Mouse (Mus musculus): Measurements from ENCODE around the gene Slc29a3.

Slc29a3 gene

GRCm38 (mm10) chr10:60752040-60753020 lies at the start of gene Slc29a3:
Slc29a3 (minus strand) TSS chr10:60752794.
- DNase-seq (ENCODE audit: low read depth), result peak; percentile 98

- DNase-seq (ENCODE audit: low read depth), result no peak
Measured at GRCm38 (mm10) chr10:60801898-60802412, 49.4 kb upstream of the Slc29a3 start.

DNA sequence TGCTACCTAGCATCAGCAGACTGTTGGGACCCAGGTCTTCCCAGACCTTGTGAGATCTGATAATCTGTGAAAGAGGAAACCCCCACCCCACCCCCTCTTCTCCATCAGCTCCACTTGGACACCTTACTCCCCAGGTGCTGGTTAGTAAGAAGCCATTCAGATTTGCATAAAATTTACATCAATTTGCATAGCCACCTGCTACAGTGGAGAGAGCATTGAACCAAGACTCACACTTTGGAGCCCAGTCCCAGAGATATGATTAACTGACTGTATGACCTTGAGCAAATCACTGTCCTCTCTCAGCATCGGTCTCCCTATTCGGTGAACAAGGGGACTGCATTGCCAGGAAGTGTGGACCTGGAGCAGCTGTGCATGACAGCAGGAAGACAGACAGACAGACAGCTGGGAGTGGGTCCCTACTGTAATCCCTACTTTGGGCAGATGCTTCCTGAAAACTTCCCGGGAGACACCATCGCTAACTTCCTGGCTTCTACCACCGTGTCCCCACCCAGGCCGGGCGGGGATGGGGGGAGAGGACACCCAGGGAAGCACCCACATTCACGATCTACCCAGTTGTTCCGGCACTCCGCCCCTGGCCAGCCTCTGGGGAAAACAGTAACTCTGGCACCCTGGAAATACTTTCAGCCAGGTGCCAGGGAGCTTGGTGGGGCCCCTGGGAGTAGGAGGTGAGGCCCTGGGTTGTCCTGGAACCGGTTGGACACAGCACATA lies 48.7 kb upstream of the Slc29a3 start:
- DNase-seq (ENCODE audit: low read depth), result no peak

DNA sequence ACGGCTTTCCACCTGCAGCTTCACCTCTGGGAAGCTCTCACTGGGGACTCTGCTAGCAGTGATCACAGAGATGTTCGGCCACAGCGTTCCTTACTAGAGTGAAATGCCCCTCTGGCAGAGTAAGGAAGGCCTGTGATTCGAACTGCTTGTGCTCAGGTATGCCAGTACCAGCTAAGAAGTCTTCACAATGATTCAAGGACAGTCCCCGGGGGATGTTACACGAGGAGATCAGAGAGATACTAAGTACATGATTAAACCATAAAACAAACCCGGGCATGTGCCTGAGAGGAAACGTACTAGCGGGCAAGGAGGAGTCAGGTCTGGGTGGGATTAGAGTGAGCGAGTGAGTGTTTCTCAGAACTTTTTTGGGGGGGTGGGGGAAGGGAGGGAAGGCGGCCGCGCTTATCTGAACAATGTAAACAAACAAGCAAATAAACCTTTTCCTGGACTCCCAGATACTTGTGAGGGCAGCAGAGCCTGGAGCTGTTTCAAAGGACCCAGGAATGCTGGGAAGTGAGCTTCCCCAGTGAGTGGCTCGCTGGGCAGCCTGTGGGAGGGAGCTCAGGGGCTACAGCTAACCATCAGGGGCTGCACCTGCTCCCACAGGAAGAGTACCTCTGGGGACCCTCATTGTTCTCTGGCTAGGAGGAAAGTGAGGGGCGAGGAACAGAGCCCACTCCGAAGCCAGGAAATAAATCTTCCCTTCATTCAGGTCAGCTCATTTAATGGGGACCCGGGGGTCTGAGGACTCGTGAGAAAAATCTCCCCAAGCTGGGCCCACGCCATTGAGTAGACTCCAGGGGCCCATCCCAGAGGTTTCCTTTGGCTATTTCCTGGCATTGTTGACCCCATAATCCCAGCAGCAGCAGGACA lies 47.9 kb upstream of the Slc29a3 start:
- DNase-seq (ENCODE audit: low read depth), result no peak

DNA sequence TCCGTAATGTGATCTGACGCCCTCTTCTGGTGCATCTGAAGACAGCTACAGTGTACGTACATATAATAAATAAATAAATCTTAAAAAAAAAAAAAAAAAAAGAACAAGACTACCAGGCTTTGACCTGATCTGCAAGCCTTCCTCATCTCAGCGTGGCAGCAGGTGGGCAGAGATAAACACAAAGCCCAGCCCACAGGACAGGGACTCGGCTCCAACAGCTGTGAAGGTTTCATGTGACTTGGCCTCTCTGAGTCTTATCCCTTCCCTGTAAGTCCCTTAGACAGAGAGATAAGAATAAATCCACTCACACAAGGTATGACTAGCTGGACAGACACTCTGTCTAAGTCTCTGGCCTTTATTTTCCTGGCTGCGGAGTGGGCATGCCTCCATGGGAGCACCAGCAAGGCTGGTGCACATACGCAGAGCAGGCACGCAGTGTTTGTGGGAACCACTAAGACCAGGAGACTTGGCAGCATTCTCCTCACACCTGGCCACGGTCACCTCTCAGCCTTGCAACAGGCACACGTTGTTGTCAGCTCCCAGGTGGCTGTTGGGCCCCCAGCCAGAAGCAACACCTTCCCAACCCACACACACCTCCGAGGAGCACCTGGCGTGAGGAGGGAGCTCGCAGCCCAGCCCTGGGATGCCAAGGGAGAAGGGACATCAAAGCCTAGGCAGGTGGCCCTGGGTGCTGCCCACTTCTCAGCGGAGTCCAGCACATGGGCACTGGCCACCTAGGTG lies 45.3 kb upstream of the Slc29a3 start:
- DNase-seq (ENCODE audit: low read depth), result no peak

DNA sequence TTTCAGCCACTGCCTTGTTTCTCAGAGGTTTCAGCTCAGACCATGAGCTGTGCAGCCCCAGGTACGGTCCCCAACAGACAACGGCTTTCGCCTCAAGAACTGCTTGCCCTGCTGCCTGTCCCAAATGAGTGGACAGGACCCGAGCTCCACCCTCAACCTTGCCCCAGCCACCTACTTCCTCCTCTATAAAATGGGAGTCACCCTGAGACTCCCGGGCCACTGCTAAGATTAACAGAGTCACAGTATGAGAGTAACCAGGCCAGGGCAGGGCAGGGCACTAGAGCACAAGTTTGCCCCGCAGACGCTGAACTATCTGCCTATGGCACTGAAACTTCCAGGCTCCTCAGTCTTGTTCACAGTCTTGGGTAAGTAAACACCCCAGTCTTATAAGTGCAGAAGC lies 43.9 kb upstream of the Slc29a3 start:
- no peak for DNase-seq (ENCODE audit: low read depth)

DNA sequence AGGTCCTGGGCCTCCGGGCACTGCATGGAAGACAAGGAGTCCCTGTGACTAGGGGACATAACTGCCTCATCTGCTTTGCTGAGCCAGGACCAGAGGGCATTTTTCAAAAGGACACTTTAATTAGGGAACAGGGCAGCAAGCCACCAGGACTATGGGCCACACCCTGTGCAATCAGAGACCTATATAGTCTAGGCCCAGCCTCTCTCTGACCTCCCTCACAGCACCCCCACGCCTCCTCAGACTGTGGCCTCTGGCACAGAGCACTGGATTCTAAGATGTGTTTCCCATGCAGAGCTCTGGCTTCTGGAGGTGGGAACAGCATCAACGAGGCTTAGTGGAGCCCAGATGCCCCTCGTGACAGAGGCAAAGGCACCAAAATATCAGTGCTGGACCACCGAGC lies 43.4 kb upstream of the Slc29a3 start:
- no peak for DNase-seq (ENCODE audit: low read depth)

GRCm38 (mm10) chr10:60794792-60795191 lies 42.2 kb upstream of the Slc29a3 start:
- no peak for DNase-seq (ENCODE audit: low read depth)

GRCm38 (mm10) chr10:60794374-60794773 lies 41.8 kb upstream of the Slc29a3 start:
- DNase-seq (ENCODE audit: low read depth), result no peak

DNA sequence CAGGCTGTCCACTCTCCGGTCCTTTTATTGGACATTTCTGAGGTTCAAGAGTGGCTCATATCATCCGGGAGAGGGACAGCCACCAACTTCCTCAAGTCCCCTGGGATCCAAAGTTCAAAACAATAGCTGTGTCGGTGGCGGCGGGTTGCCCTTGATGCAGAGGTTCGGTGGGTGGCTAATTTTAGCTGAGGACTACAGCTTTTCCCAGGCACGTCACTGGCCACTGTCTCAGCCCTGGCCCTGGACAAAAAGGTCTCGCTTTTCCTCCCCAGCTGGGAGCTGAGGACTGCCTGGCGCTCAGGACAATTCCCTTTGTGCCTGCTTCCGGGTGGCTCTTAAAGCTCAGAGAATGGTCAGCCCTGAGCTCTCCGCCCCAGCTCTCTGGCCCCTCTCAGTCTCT lies 40.2 kb upstream of the Slc29a3 start:
- no peak for DNase-seq (ENCODE audit: low read depth)

GRCm38 (mm10) chr10:60792365-60792764 lies 39.8 kb upstream of the Slc29a3 start:
- DNase-seq (ENCODE audit: low read depth), result no peak

DNA sequence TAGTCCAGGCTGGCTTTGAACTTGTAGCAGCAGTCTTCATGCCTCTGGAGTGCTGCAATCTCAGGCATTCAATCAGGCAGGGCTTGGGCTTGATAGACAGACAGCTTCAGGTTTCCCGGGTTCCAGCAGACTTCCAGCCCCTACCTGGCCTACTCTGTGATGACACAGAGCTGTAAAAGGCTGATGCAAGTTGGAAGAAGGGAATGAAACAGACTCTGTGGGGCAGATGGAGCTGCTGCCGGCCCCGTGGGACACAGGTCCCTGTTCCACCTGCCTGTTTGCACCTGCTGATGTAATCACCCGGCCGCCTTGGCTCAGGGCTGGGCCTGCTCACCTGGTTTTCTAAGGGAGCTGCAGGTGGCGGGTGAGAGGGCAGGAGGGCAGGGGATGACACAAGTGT lies 38.3 kb upstream of the Slc29a3 start:
- DNase-seq (ENCODE audit: low read depth), result no peak

GRCm38 (mm10) chr10:60787303-60788074 lies 34.9 kb upstream of the Slc29a3 start:
- no peak for DNase-seq (ENCODE audit: low read depth)

DNA sequence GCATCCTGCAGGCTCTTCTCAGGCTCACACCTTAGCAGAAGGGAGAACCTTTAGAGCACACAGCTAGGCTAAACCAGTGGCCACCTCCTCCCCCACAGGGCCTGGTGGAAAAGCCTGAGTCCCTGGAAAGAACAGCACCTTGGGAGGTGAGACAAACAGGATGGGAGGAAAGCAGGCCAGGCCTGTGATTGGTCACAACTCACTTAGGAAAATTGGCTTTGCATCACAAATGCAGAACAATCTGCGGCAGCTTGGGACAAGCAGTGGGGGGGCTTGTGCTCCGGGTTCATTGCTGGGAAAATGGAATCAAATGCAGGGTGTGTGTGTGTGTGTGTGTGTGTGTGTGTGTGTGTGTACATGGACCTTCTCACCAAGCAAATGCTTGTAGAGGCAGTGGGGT lies 31.0 kb upstream of the Slc29a3 start:
- DNase-seq (ENCODE audit: low read depth), result no peak

DNA sequence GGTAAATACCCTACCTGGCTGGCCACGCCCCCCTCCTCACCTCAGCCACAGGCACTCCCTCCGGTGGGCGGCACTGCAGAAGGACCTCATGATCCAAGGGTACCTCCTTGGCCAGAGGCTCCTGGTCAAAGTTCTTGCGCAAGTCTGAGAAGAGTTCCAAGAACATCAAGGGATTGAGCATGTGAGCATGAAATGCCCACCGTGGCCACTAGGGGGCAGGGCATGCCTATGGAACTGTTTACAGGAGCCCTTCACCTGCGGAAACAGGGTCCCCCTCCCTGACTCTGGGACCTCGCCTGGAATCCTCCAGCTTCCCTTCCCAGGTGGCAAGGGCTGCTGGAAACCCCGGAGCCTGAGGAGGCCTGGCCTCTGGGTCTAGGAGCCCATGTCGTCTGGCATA lies 27.0 kb upstream of the Slc29a3 start:
- DNase-seq (ENCODE audit: low read depth), result peak; percentile 81

GRCm38 (mm10) chr10:60778542-60778941 lies 25.9 kb upstream of the Slc29a3 start:
- DNase-seq (ENCODE audit: low read depth), result no peak

DNA sequence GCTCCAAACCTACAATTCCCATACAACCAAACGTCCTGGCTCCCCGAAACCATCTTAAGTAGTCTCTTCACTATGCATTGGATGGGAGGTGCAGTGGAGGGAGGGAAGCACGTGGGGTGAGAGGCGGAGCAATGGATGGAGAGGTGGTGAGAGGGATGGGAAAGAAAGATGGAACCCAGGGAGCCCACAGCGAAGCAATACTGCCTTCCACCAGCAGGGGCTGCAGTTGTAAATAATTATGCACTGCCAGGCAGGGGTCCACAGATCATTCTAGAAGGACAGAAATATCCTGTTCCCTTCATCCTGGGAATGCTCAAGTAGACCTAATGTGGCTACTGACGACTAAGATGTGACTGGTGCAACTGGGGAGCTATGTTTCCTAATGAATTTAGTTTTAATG lies 22.9 kb upstream of the Slc29a3 start:
- no peak for DNase-seq (ENCODE audit: low read depth)

DNA sequence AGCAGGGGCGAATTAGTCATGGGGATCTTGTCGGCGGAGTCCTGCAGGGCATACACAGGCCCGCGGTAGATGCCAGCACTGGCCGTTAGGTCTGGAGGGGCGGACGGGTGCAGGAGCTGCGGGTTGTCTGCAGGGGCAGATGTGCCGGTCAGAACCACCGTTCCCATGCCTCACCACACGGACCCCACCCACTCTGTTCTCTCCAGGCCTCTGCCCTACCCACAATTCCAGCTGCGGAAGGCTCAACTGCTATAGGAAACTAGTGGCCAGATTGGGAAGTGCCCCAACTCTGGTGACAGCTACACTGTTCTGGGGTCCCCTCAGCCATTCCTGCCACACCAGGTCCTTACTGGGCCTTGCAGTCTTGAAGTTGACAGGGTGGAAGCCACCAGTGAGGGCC lies 22.0 kb upstream of the Slc29a3 start:
- no peak for DNase-seq (ENCODE audit: low read depth)

GRCm38 (mm10) chr10:60770855-60771254 lies 18.3 kb upstream of the Slc29a3 start:
- no peak for DNase-seq (ENCODE audit: low read depth)

DNA sequence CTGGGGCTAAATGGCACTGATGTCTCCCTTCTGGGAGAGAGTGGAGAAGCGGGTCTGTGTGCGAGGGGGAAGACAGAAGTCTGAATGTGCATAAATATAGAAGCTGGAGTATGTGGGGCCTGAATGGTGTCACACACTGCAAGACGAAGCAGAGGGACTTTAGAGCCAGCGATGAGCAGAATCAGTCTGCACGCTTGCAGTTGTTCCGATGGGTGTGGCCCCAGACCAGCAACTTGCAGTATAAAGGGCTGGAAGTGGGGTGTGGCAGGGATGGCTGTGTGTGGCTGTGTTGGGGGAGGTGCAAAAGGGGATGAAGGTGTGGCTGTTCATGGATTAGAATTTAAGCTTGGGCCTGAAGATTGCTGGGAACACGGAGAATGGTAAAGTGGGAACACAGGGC lies 16.0 kb upstream of the Slc29a3 start:
- DNase-seq (ENCODE audit: low read depth), result no peak
